Comparison of ENCODE assay signal across 8 mouse cellular contexts in the genomic region with DNA sequence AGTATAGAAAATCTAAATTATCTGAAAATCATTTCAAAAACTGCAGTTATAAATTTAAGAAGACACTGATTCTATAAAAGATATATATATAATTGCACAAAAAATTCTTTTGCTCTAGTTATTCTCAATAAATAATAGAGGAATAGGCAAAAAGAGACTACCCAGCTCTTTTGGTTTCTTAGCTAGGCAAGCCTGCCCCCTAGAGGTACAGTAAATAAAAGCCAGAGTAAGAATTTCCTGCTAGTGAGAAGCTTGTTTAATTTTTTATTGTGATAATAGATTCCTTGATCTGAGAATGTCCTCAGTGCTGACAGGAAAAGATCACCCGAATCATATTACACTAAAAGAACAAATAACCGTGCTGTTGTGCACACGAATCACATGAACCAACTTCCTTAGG. TPM values are rescaled to one million over a fixed set of nuclear protein-coding genes. Genes with fewer than 3 reads are reported as not detected.
DNase-seq lines count a peak whose midpoint lies in the region; ATAC-seq lines count a peak whose summit lies in the region.
"Had no signal": no experiment of that assay in that cellular context is flagged by ENCODE, and none has a peak within 500 bp of the region (broad histone marks: within the 10 kb centered on the region; RNA-seq: fewer than 3 reads in every experiment).

No protein-coding gene starts in this region.

- ATAC-seq in frontal cortex, adult (ENCODE audit: low TSS enrichment): no peak
- no peak for ATAC-seq in inflammation-experienced regulatory T-cells, adult 6 months

- peak; percentile 9 for DNase-seq in kidney, postnatal 10 days
- no peak for DNase-seq in kidney, adult 18-20 months
- peak; percentile 3 for DNase-seq in thymus, postnatal 14 days
- no peak for DNase-seq in thymus, postnatal 4 days
- peak; percentile 38 to 45 for DNase-seq in cerebellum, postnatal 14 days
- DNase-seq: liver, embryonic 13.5 days had no signal

RNA-seq across cellular contexts. Expression of a gene that starts 43.8 kb away (rescaled TPM):
- 10 to 100 TPM; 29.2 to 33.3 (median 30.4) TPM for polyA plus RNA-seq in inflammation-experienced regulatory T-cells, adult 6 months (2017; shearing (Covaris generic))

Comparison
In these comparisons a context has a peak if more than half of its experiments do, and no peak if none do; other contexts are left out.
1. DNase-seq: peak in kidney, postnatal 10 days (single experiment), thymus, postnatal 14 days (single experiment) and cerebellum, postnatal 14 days (2 of 2); none in kidney, adult 18-20 months (single experiment) and thymus, postnatal 4 days (single experiment).